Mouse (Mus musculus): ENCODE data around the gene Nphp3. TPM values are rescaled to one million over a fixed set of nuclear protein-coding genes. Genes with fewer than 3 reads are reported as not detected.

Nphp3 gene
- polyA plus RNA-seq, 1 experiment = 6.4 TPM

DNA sequence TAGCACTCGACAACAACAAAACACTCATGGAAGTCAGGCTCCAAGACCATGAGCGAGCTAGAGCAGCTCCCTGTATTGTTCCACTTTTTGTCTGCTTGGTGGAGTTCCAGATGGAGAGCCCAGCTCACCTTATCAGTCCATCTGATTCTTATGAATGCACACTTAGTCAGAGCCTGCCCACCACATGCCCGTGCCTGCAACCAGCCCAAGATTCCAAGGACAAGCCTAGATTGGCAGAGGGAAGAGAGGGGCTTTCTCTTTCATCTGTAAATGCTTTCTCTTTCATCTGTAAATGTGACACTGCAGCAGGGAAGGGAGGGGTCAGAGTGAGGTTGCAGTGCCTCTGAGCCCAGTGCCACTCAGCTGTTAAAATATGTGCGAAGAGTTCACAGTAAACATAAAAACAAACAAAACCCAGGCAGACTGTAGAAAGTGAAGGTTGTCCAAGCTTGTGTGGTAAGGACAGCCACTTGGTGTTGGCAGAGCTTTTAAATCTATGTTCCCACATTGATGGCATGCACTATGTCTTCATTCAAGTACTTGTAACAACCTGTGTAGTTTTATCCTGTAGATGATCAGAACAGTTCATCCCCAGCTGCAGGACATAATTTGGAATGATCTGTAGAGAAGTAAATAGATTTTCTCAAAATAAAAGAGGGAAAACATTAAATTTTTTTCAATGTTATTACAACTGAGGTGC lies 83.5 kb downstream of the Nphp3 start:
- Histone ChIP-seq H3K4me3 (ENCODE audit: control insufficient read depth, low read depth, low read length) (no peak overlapping the region), H3K27ac (ENCODE audit: control insufficient read depth, insufficient read depth, low read depth, low read length) (no peak overlapping the region), H3K27me3 (ENCODE audit: control insufficient read depth, insufficient read depth, low read length) (no peaks in the 10 kb centered on the region), H3K36me3 (ENCODE audit: control insufficient read depth, insufficient read depth, low read length) (peaks cover 7% of the 10 kb centered on the region), H3K4me1 (ENCODE audit: control insufficient read depth, insufficient read depth, low read length) (no peaks in the 10 kb centered on the region)
- no peak for TF ChIP-seq POLR2A (IDR thresholded peaks at IDR 0.05; ENCODE audit: control insufficient read depth, low read depth, low read length)
- TF ChIP-seq CTCF (IDR thresholded peaks at IDR 0.05; ENCODE audit: control insufficient read depth, insufficient read depth, insufficient replicate concordance, low read depth, low read length) = no peak

DNA sequence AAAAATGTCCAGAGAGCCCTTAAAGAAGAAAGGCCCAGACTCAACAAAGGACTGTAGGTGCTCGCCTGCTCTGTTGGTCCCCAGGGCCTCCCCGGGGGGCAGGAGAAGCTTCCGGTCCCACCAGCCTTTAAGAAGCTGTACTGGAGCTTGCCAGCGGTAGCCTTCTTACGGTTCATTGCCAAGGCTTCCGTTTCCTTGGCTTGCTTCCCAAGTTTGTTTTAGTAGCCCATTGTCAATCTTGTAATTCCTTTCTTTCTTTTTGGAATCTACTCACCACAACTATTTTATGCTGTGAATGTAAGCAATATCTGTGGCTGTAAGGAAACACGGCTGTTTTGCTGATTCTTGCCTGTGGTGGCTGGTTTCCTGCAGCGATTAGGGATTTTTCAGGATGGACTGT lies 86.2 kb downstream of the Nphp3 start:
- Histone ChIP-seq H3K4me1 (ENCODE audit: control insufficient read depth, insufficient read depth, low read length) (no peaks in the 10 kb centered on the region), H3K4me3 (ENCODE audit: control insufficient read depth, low read depth, low read length) (no peak overlapping the region), H3K27me3 (ENCODE audit: control insufficient read depth, insufficient read depth, low read length) (no peaks in the 10 kb centered on the region), H3K36me3 (ENCODE audit: control insufficient read depth, insufficient read depth, low read length) (peaks cover 10% of the 10 kb centered on the region), H3K27ac (ENCODE audit: control insufficient read depth, insufficient read depth, low read depth, low read length) (no peak overlapping the region)
- TF ChIP-seq CTCF (IDR thresholded peaks at IDR 0.05; ENCODE audit: control insufficient read depth, insufficient read depth, insufficient replicate concordance, low read depth, low read length) (no peak), POLR2A (IDR thresholded peaks at IDR 0.05; ENCODE audit: control insufficient read depth, low read depth, low read length) (no peak)

DNA sequence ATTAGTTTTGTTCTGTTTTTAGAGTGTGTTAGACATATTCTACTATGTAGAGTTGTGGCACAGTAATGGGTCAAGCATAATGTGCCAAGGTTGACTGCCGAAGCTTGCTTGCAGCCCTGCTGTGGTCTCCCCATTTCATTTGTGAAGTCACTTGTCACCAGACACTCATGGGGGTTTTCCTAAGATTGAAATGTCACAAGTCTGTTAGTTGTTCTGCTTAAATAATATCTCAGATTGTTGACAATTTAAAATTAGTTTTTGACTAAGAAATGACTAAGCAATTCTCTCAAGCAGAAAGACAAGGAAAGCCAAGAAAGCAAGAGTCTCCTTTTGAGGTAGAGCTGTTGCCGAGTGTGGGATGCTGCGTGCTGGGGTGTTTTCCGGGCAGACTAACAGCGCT lies 90.6 kb downstream of the Nphp3 start:
- H3K27me3 ChIP-seq (ENCODE audit: control insufficient read depth, insufficient read depth, low read length) = no peaks in the 10 kb centered on the region
- H3K4me3 ChIP-seq (ENCODE audit: control insufficient read depth, low read depth, low read length) = no peak overlapping the region
- TF ChIP-seq CTCF (IDR thresholded peaks at IDR 0.05; ENCODE audit: control insufficient read depth, insufficient read depth, insufficient replicate concordance, low read depth, low read length) (no peak), POLR2A (IDR thresholded peaks at IDR 0.05; ENCODE audit: control insufficient read depth, low read depth, low read length) (no peak)

More for the DNA sequence above, 90.6 kb downstream of the Nphp3 start:
- peaks cover 5% of the 10 kb centered on the region; the same call in 1 of the 2 replicates for H3K36me3 ChIP-seq (ENCODE audit: control insufficient read depth, insufficient read depth, low read length)
- no peak overlapping the region for H3K27ac ChIP-seq (ENCODE audit: control insufficient read depth, insufficient read depth, low read depth, low read length)
- H3K4me1 ChIP-seq (ENCODE audit: control insufficient read depth, insufficient read depth, low read length) = no peaks in the 10 kb centered on the region

Other genes with a start within 250 kb of the Nphp3 start
- gene Tmem108, start 240.7 kb upstream of the Nphp3 start, polyA plus RNA-seq (2012; rRNA removed) = 4.6 and 4.7 TPM in 2 replicates
- gene Gm28305, start 38.1 kb downstream of the Nphp3 start, polyA plus RNA-seq (2012; rRNA removed) = not detected in 2 replicates
- 7.1 and 8.4 TPM in 2 replicates for gene Uba5, start 60.6 kb downstream of the Nphp3 start, polyA plus RNA-seq (2012; rRNA removed)
- 18.2 and 18.8 TPM in 2 replicates for gene Acad11, start 60.8 kb downstream of the Nphp3 start, polyA plus RNA-seq (2012; rRNA removed)
- gene Ackr4, start 124.4 kb downstream of the Nphp3 start, polyA plus RNA-seq (2012; rRNA removed) = 0.54 and 0.97 TPM in 2 replicates